ENCODE assay signal across 12 mouse cellular contexts in the genomic region with DNA sequence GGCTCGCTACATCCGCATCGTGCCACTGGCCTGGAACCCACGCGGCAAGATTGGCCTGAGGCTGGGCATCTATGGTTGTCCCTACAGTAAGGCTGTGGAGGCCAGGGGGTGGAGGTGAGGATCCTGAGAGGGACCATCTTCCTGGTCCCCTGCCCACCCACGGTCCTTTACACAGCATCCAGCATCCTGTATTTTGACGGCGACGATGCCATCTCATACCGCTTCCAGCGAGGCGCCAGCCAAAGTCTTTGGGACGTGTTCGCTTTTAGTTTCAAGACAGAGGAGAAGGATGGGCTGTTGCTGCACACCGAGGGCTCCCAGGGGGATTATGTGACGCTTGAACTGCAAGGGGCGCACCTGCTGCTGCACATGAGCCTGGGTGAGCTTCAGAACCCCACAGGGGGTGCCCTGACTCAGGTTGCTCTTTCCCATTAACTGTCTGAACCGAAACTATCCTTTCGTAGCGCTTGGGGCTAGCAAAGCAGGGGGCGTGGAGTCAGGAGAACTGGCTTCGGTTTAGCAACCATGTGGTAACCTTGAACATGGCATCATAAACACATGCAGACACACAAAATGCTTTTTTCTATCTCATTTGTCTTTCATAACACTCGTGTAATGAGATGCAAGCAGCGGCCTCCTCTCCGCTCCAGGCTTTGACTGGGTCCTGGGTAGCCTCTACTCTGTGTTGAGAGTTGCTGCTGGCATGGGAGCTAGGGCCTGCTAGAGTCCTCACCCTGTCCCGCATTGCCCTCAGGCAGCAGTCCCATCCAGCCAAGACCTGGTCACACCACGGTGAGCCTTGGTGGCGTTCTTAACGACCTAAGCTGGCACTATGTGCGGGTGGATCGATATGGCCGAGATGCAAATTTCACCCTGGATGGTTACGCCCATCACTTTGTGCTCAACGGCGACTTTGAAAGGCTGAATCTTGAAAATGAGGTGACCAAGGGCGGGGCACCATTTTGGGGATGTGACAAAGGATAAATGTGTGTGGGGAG. TPM values are rescaled to one million over a fixed set of nuclear protein-coding genes. Genes with fewer than 3 reads are reported as not detected.
A peak's percentile ranks its signal among the peaks of the same experiment; 100 is the strongest.
DNase-seq lines count a peak whose midpoint lies in the region; ATAC-seq and TF ChIP-seq lines count a peak whose summit lies in the region.
"Had no signal": no experiment of that assay in that cellular context is flagged by ENCODE, and none has a peak within 500 bp of the region (broad histone marks: within the 10 kb centered on the region; RNA-seq: fewer than 3 reads in every experiment).

No protein-coding gene starts in this region.

- intact Hi-C loops in gastrocnemius, adult 2 months (cut with DNase I): loop anchor here (5.0 kb wide), 2 partner anchors 96 to 286 kb away; a partner anchor contains a TSS

- peaks cover 72% of the 10 kb centered on the region for H3K27me3 ChIP-seq in forebrain, embryonic 13.5 days
- peaks cover 49% of the 10 kb centered on the region for H3K27me3 ChIP-seq in forebrain, embryonic 14.5 days (replicated peaks; ENCODE audit: control insufficient read depth, insufficient read depth, low read length)
- H3K27me3 ChIP-seq in neural tube, embryonic 11.5 days (ENCODE audit: control insufficient read depth, insufficient read depth, low read length): peaks cover 46% of the 10 kb centered on the region
- peaks cover 24% of the 10 kb centered on the region for H3K27me3 ChIP-seq in hindbrain, embryonic 15.5 days
- peaks cover 42% of the 10 kb centered on the region for H3K27me3 ChIP-seq in neural tube, embryonic 15.5 days (replicated peaks)

- no peak overlapping the region for H3K27ac ChIP-seq in forebrain, embryonic 13.5 days
- no peak overlapping the region for H3K27ac ChIP-seq in forebrain, embryonic 14.5 days (ENCODE audit: low read depth, low read length)
- H3K27ac ChIP-seq in neural tube, embryonic 11.5 days (ENCODE audit: low read depth, low read length): no peak overlapping the region
- no peak overlapping the region for H3K27ac ChIP-seq in hindbrain, embryonic 15.5 days (replicated peaks)
- no peak overlapping the region for H3K27ac ChIP-seq in neural tube, embryonic 15.5 days (replicated peaks)
- no peak overlapping the region for H3K27ac ChIP-seq in gastrocnemius, adult 2 months
- H3K27ac ChIP-seq: stomach, postnatal 0 days had no signal

- DNase-seq in forebrain, embryonic 14.5 days (ENCODE audit: low spot score): no peak
- no peak for DNase-seq in neural tube, embryonic 11.5 days (ENCODE audit: low spot score)
- DNase-seq in neural tube, embryonic 10.5 days (ENCODE audit: extremely low spot score, low spot score): no peak
- DNase-seq in gastrocnemius, adult 2 months: no peak
- DNase-seq in adrenal gland, postnatal 36 days: no peak
- DNase-seq: heart, adult 18-20 months; kidney, postnatal 10 days; right cerebral cortex, postnatal 25 days had no signal

- no peaks in the 10 kb centered on the region for H3K9me3 ChIP-seq in forebrain, embryonic 13.5 days (replicated peaks)
- H3K9me3 ChIP-seq in forebrain, embryonic 14.5 days (replicated peaks; ENCODE audit: control insufficient read depth, low read length): no peaks in the 10 kb centered on the region
- H3K9me3 ChIP-seq in neural tube, embryonic 11.5 days (ENCODE audit: control insufficient read depth, low read length): no peaks in the 10 kb centered on the region
- no peaks in the 10 kb centered on the region for H3K9me3 ChIP-seq in hindbrain, embryonic 15.5 days
- no peaks in the 10 kb centered on the region for H3K9me3 ChIP-seq in neural tube, embryonic 15.5 days (replicated peaks)

- no peak overlapping the region for H3K4me3 ChIP-seq in forebrain, embryonic 13.5 days
- no peak overlapping the region for H3K4me3 ChIP-seq in forebrain, embryonic 14.5 days (ENCODE audit: low read depth, low read length)
- H3K4me3 ChIP-seq in neural tube, embryonic 11.5 days (ENCODE audit: low read depth, low read length): no peak overlapping the region
- peak overlapping the region; percentile 54 for H3K4me3 ChIP-seq in hindbrain, embryonic 15.5 days
- peak overlapping the region; percentile 51 for H3K4me3 ChIP-seq in neural tube, embryonic 15.5 days (replicated peaks)
- H3K4me3 ChIP-seq in gastrocnemius, adult 2 months: no peak overlapping the region

- no peak overlapping the region for H3K9ac ChIP-seq in forebrain, embryonic 13.5 days
- no peak overlapping the region for H3K9ac ChIP-seq in forebrain, embryonic 14.5 days (ENCODE audit: low read length)
- no peak overlapping the region for H3K9ac ChIP-seq in neural tube, embryonic 11.5 days (ENCODE audit: low read length)
- H3K9ac ChIP-seq in hindbrain, embryonic 15.5 days: peak overlapping the region; percentile 5; the same call in 1 of the 2 replicates
- H3K9ac ChIP-seq in neural tube, embryonic 15.5 days (replicated peaks): no peak overlapping the region

- no peaks in the 10 kb centered on the region for H3K36me3 ChIP-seq in forebrain, embryonic 13.5 days (ENCODE audit: poor library complexity, severe bottlenecking)
- no peaks in the 10 kb centered on the region for H3K36me3 ChIP-seq in forebrain, embryonic 14.5 days (ENCODE audit: control insufficient read depth, insufficient read depth, low read length)
- no peaks in the 10 kb centered on the region for H3K36me3 ChIP-seq in neural tube, embryonic 11.5 days (ENCODE audit: control insufficient read depth, insufficient read depth, low read length)
- no peaks in the 10 kb centered on the region; the same call in 1 of the 2 replicates for H3K36me3 ChIP-seq in hindbrain, embryonic 15.5 days
- peaks cover 15% of the 10 kb centered on the region for H3K36me3 ChIP-seq in neural tube, embryonic 15.5 days

- peaks cover 44% of the 10 kb centered on the region for H3K4me1 ChIP-seq in forebrain, embryonic 13.5 days
- peaks cover 14% of the 10 kb centered on the region for H3K4me1 ChIP-seq in forebrain, embryonic 14.5 days (ENCODE audit: control insufficient read depth, insufficient read depth, low read length)
- peaks cover 6% of the 10 kb centered on the region; the same call in 1 of the 2 replicates for H3K4me1 ChIP-seq in neural tube, embryonic 11.5 days (ENCODE audit: control insufficient read depth, insufficient read depth, low read length)
- peaks cover 49% of the 10 kb centered on the region for H3K4me1 ChIP-seq in hindbrain, embryonic 15.5 days (replicated peaks)
- peaks cover 50% of the 10 kb centered on the region for H3K4me1 ChIP-seq in neural tube, embryonic 15.5 days

- TF ChIP-seq CTCF in gastrocnemius, adult 2 months (IDR thresholded peaks at IDR 0.05): no peak

- no peak for ATAC-seq in forebrain, embryonic 13.5 days
- no peak for ATAC-seq in forebrain, embryonic 14.5 days
- ATAC-seq in neural tube, embryonic 11.5 days (ENCODE audit: insufficient read depth, low FRiP score, low TSS enrichment): no peak
- ATAC-seq in hindbrain, embryonic 15.5 days (ENCODE audit: low FRiP score, low read depth): no peak
- no peak for ATAC-seq in neural tube, embryonic 15.5 days (ENCODE audit: low FRiP score)

- 46% methylated on average over 36 of the region's 36 CpGs for WGBS in forebrain, embryonic 13.5 days
- WGBS in forebrain, embryonic 14.5 days: 52% methylated on average over 36 of the region's 36 CpGs
- WGBS in neural tube, embryonic 11.5 days: 51% methylated on average over 36 of the region's 36 CpGs
- 48% methylated on average over 36 of the region's 36 CpGs for WGBS in hindbrain, embryonic 15.5 days
- WGBS in neural tube, embryonic 15.5 days: 51% methylated on average over 36 of the region's 36 CpGs

- H3K4me2 ChIP-seq in forebrain, embryonic 13.5 days: 0 out of 2 replicates have a peak overlapping the region, but pooled peaks have one; percentile 10
- no peak overlapping the region for H3K4me2 ChIP-seq in forebrain, embryonic 14.5 days (ENCODE audit: low read length)
- peak overlapping the region; percentile 10; the same call in 1 of the 2 replicates for H3K4me2 ChIP-seq in neural tube, embryonic 11.5 days (ENCODE audit: low read depth)
- H3K4me2 ChIP-seq in hindbrain, embryonic 15.5 days: peak overlapping the region; percentile 71
- peak overlapping the region; percentile 75 for H3K4me2 ChIP-seq in neural tube, embryonic 15.5 days

RNA-seq across cellular contexts. Expression of a gene that starts 3.1 kb away (rescaled TPM):
- polyA plus RNA-seq in forebrain, embryonic 13.5 days (2015; fragmentation: Nextera tagmentation; extraction: Ambion mirVana): 0.10 TPM in 1 of 2 replicates, not detected in the other
- 0.10 TPM in 1 of 2 replicates, not detected in the other for polyA plus RNA-seq in forebrain, embryonic 14.5 days (2014; fragmentation: Nextera tagmentation; extraction: Ambion mirVana)
- 0.14 and 0.44 TPM in 2 replicates for polyA plus RNA-seq in neural tube, embryonic 11.5 days (2014; fragmentation: Nextera tagmentation; extraction: Ambion mirVana)
- polyA plus RNA-seq in hindbrain, embryonic 15.5 days (2015; fragmentation: Nextera tagmentation; extraction: Ambion mirVana): 0.63 and 0.70 TPM in 2 replicates
- 0.51 and 0.70 TPM in 2 replicates for polyA plus RNA-seq in neural tube, embryonic 15.5 days (2015; fragmentation: Nextera tagmentation; extraction: Ambion mirVana)
- total RNA-seq in gastrocnemius, adult 2 months (2021): not detected
- under 1 TPM in 1 of 2 experiments, not detected in 1; 0.43 TPM for total RNA-seq in adrenal gland, postnatal 36 days (2021)
- total RNA-seq: heart, adult 18-20 months had no signal

RNA-seq across cellular contexts. Expression of a gene that starts 7.2 kb away (rescaled TPM):
- 4.5 and 6.4 TPM in 2 replicates for polyA plus RNA-seq in forebrain, embryonic 13.5 days (2015; fragmentation: Nextera tagmentation; extraction: Ambion mirVana)
- polyA plus RNA-seq in forebrain, embryonic 14.5 days (2014; fragmentation: Nextera tagmentation; extraction: Ambion mirVana): 4.6 and 5.5 TPM in 2 replicates
- polyA plus RNA-seq in neural tube, embryonic 11.5 days (2014; fragmentation: Nextera tagmentation; extraction: Ambion mirVana): 9.2 and 11.8 TPM in 2 replicates
- 9.5 and 11.8 TPM in 2 replicates for polyA plus RNA-seq in hindbrain, embryonic 15.5 days (2015; fragmentation: Nextera tagmentation; extraction: Ambion mirVana)
- polyA plus RNA-seq in neural tube, embryonic 15.5 days (2015; fragmentation: Nextera tagmentation; extraction: Ambion mirVana): 9.2 and 9.5 TPM in 2 replicates
- 10 to 100 TPM; 20.7 to 35.3 TPM for total RNA-seq in gastrocnemius, adult 2 months (2021)
- 10 to 100 TPM; 21.5 to 30.0 TPM for total RNA-seq in adrenal gland, postnatal 36 days (2021)

RNA-seq across cellular contexts. Expression of a gene that starts 8.0 kb away (rescaled TPM):
- polyA plus RNA-seq in forebrain, embryonic 13.5 days (2015; fragmentation: Nextera tagmentation; extraction: Ambion mirVana): 0.36 and 0.42 TPM in 2 replicates
- 0.39 and 0.48 TPM in 2 replicates for polyA plus RNA-seq in forebrain, embryonic 14.5 days (2014; fragmentation: Nextera tagmentation; extraction: Ambion mirVana)
- 0.94 and 1.0 TPM in 2 replicates for polyA plus RNA-seq in neural tube, embryonic 11.5 days (2014; fragmentation: Nextera tagmentation; extraction: Ambion mirVana)
- polyA plus RNA-seq in hindbrain, embryonic 15.5 days (2015; fragmentation: Nextera tagmentation; extraction: Ambion mirVana): 7.5 and 8.0 TPM in 2 replicates
- polyA plus RNA-seq in neural tube, embryonic 15.5 days (2015; fragmentation: Nextera tagmentation; extraction: Ambion mirVana): 11.2 and 12.3 TPM in 2 replicates
- 1 to 10 TPM; 1.2 to 1.6 TPM for total RNA-seq in gastrocnemius, adult 2 months (2021)
- 1 to 10 TPM; 4.6 to 4.9 TPM for total RNA-seq in adrenal gland, postnatal 36 days (2021)

RNA-seq across cellular contexts. Expression of a gene that starts 22.7 kb away (rescaled TPM):
- 14.6 and 16.4 TPM in 2 replicates for polyA plus RNA-seq in forebrain, embryonic 13.5 days (2015; fragmentation: Nextera tagmentation; extraction: Ambion mirVana)
- 27.4 and 31.9 TPM in 2 replicates for polyA plus RNA-seq in forebrain, embryonic 14.5 days (2014; fragmentation: Nextera tagmentation; extraction: Ambion mirVana)
- 6.2 and 6.9 TPM in 2 replicates for polyA plus RNA-seq in neural tube, embryonic 11.5 days (2014; fragmentation: Nextera tagmentation; extraction: Ambion mirVana)
- polyA plus RNA-seq in hindbrain, embryonic 15.5 days (2015; fragmentation: Nextera tagmentation; extraction: Ambion mirVana): 48.0 and 53.1 TPM in 2 replicates
- polyA plus RNA-seq in neural tube, embryonic 15.5 days (2015; fragmentation: Nextera tagmentation; extraction: Ambion mirVana): 49.9 and 60.7 TPM in 2 replicates
- total RNA-seq in gastrocnemius, adult 2 months (2021): 1 to 10 TPM; 2.4 to 3.6 TPM
- total RNA-seq in adrenal gland, postnatal 36 days (2021): 1 to 10 TPM; 5.9 to 7.0 TPM

RNA-seq across cellular contexts. Expression of a gene that starts 47.9 kb away (rescaled TPM):
- 12.1 and 13.8 TPM in 2 replicates for polyA plus RNA-seq in forebrain, embryonic 13.5 days (2015; fragmentation: Nextera tagmentation; extraction: Ambion mirVana)
- polyA plus RNA-seq in forebrain, embryonic 14.5 days (2014; fragmentation: Nextera tagmentation; extraction: Ambion mirVana): 16.1 and 22.4 TPM in 2 replicates
- polyA plus RNA-seq in neural tube, embryonic 11.5 days (2014; fragmentation: Nextera tagmentation; extraction: Ambion mirVana): 11.2 and 12.4 TPM in 2 replicates
- 26.5 and 27.4 TPM in 2 replicates for polyA plus RNA-seq in hindbrain, embryonic 15.5 days (2015; fragmentation: Nextera tagmentation; extraction: Ambion mirVana)
- 25.4 and 26.1 TPM in 2 replicates for polyA plus RNA-seq in neural tube, embryonic 15.5 days (2015; fragmentation: Nextera tagmentation; extraction: Ambion mirVana)
- 10 to 100 TPM; 25.9 to 26.3 TPM for total RNA-seq in gastrocnemius, adult 2 months (2021)
- 10 to 100 TPM; 30.0 to 37.7 TPM for total RNA-seq in adrenal gland, postnatal 36 days (2021)

Comparison
In these comparisons a context has a peak if more than half of its experiments do, and no peak if none do; other contexts are left out.
1. H3K4me3 ChIP-seq: peak in hindbrain, embryonic 15.5 days (single experiment) and neural tube, embryonic 15.5 days (single experiment); none in forebrain, embryonic 13.5 days (single experiment), forebrain, embryonic 14.5 days (single experiment), neural tube, embryonic 11.5 days (single experiment) and gastrocnemius, adult 2 months (single experiment).